Mouse (Mus musculus) heart, postnatal 0 days (tissue): ENCODE measurements around the gene Xkr8. TPM values are rescaled to one million over a fixed set of nuclear protein-coding genes. Genes with fewer than 3 reads are reported as not detected.

ENCODE experiments used
- ATAC-seq: fragments of 200-750 bp; cut with Nextera tagmentation; 2 replicates; pipeline ENCODE4 v1.8.0; 2017; ENCODE audit warnings: low read depth, moderate number of reproducible peaks, moderate library complexity; ENCODE audit not compliant: insufficient read depth
- DNase-seq: peaks from one replicate; pipeline ENCODE4 v3.0.0-alpha.2; 2016; ENCODE audit warnings: low spot score
- H3K27ac ChIP-seq: fragments of 300-500 bp; sonication (generic); 2 replicates; pipeline ENCODE4 v1.5.1; 2014; ENCODE audit warnings: low read depth, mild to moderate bottlenecking
- H3K27me3 ChIP-seq: fragments of 300-500 bp; sonication (generic); 2 replicates; pipeline ENCODE4 v1.6.1; 2014; ENCODE audit warnings: low read length, mixed read lengths; ENCODE audit not compliant: control insufficient read depth, insufficient read depth
- H3K36me3 ChIP-seq: fragments of 300-500 bp; sonication (generic); replicated peaks from 2 replicates; pipeline ENCODE4 v1.6.1; 2014; ENCODE audit warnings: low read length, mixed read lengths; ENCODE audit not compliant: control insufficient read depth, insufficient read depth
- H3K4me1 ChIP-seq: fragments of 300-500 bp; sonication (generic); 2 replicates; pipeline ENCODE4 v1.6.1; 2014; ENCODE audit warnings: antibody characterized with exemption; ENCODE audit not compliant: control insufficient read depth, insufficient read depth
- H3K4me2 ChIP-seq: fragments of 300-500 bp; sonication (generic); 2 replicates; pipeline ENCODE4 v1.6.1; 2014; ENCODE audit warnings: low read depth, mild to moderate bottlenecking, low read length, moderate library complexity
- H3K4me3 ChIP-seq: fragments of 300-500 bp; sonication (generic); 2 replicates; pipeline ENCODE4 v1.5.1; 2014; ENCODE audit warnings: low read depth, low read length
- H3K9ac ChIP-seq: fragments of 300-500 bp; sonication (generic); replicated peaks from 2 replicates; pipeline ENCODE4 v1.6.1; 2014; ENCODE audit warnings: low read depth, low read length, mixed read lengths
- H3K9me3 ChIP-seq: fragments of 300-500 bp; sonication (generic); replicated peaks from 2 replicates; pipeline ENCODE4 v1.6.1; 2016; ENCODE audit warnings: low read length; ENCODE audit not compliant: control insufficient read depth
- CTCF ChIP-seq: IDR thresholded peaks from 2 replicates; pipeline ENCODE4 v1.5.1; 2016; ENCODE audit warnings: antibody characterized with exemption, control low read depth, low read depth
- EP300 ChIP-seq: IDR thresholded peaks from 2 replicates; pipeline ENCODE4 v1.6.1; 2016; ENCODE audit warnings: antibody characterized with exemption, low read depth
- WGBS: fragments of 180-500 bp; shearing (Covaris S2); extraction: QIAGEN DNeasy Blood & Tissue Kit; methylation state at CpG from one replicate; pipeline ENCODE4 v1.1.7; 2014; 5-methylcytosine and 5-hydroxymethylcytosine counted together
- polyA plus RNA-seq: library from polyadenylated mRNA; unstranded; fragments of >200 nt; fragmentation: Nextera tagmentation; extraction: Ambion mirVana; gene quantifications from 2 replicates; pipeline ENCODE4 v1.2.1, GENCODE M21; 2015
- total RNA-seq: library from RNA; depleted of rRNA; stranded (reverse); fragments of >200 nt; gene quantifications from 2 replicates; pipeline ENCODE4 v1.2.3, GENCODE M21; 2014; ENCODE audit warnings: low replicate concordance

Gene Xkr8
- total and polyA plus RNA-seq, 2 experiments from 2014 or later: 0.53 to 3.0 TPM

DNA sequence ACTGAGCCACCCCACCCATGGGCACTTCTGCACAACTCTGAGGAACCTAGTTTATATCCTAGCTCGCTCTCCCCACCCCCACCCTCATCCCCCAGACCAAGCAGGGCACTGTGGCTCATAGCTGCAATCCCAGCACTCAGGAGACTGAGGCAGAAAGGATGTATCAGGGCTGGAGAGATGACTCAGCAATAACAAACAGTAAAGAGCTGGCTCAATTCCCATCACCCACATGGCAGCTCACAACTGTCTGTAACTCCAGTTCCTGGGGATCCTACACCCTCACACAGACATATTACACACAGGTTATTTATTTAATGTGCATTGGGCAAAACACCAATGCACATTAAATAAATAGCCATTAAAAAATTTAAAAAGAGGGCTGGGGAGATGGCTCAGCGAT, 3.0 kb upstream of the Xkr8 start:
- 62% methylated on average over 2 of the region's 2 CpGs for WGBS
- ATAC-seq (no peak), DNase-seq (no peak)
- H3K36me3 ChIP-seq: no peaks in the 10 kb centered on the region
- H3K27ac ChIP-seq: no peak overlapping the region
- H3K9me3 ChIP-seq: no peaks in the 10 kb centered on the region
- H3K4me3 ChIP-seq: no peak overlapping the region
- H3K4me1 ChIP-seq: no peaks in the 10 kb centered on the region
- H3K4me2 ChIP-seq: no peak overlapping the region
- no peak for TF ChIP-seq EP300
- TF ChIP-seq CTCF: no peak
- H3K9ac ChIP-seq: no peak overlapping the region
- no peaks in the 10 kb centered on the region for H3K27me3 ChIP-seq

DNA sequence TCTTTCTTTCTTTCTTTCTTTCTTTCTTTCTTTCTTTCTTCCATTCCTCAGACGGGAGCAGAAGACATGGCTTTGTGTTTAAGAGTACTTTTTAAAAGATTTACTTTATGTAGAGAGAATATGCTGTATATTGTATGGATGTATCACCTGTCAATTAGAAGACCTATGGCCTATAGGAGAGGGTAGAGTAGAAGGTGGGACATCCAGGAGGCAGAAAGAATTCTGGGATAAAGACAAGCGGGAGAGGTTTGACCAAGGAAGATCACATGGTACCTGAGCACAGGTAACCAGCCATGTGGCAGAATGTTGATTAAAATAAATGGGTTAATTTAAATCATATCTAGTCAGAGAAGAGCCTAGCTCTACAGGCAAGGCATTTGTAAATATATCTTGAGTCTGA, 2.4 kb upstream of the Xkr8 start:
- no peaks in the 10 kb centered on the region for H3K9me3 ChIP-seq
- H3K27me3 ChIP-seq: no peaks in the 10 kb centered on the region
- no peaks in the 10 kb centered on the region for H3K4me1 ChIP-seq
- H3K9ac ChIP-seq: no peak overlapping the region
- no peak overlapping the region for H3K4me3 ChIP-seq
- H3K36me3 ChIP-seq: no peaks in the 10 kb centered on the region
- DNase-seq (no peak), ATAC-seq (no peak)
- H3K4me2 ChIP-seq: no peak overlapping the region
- TF ChIP-seq EP300 (no peak), CTCF (no peak)
- 78% methylated on average over 2 of the region's 2 CpGs for WGBS
- H3K27ac ChIP-seq: no peak overlapping the region

DNA sequence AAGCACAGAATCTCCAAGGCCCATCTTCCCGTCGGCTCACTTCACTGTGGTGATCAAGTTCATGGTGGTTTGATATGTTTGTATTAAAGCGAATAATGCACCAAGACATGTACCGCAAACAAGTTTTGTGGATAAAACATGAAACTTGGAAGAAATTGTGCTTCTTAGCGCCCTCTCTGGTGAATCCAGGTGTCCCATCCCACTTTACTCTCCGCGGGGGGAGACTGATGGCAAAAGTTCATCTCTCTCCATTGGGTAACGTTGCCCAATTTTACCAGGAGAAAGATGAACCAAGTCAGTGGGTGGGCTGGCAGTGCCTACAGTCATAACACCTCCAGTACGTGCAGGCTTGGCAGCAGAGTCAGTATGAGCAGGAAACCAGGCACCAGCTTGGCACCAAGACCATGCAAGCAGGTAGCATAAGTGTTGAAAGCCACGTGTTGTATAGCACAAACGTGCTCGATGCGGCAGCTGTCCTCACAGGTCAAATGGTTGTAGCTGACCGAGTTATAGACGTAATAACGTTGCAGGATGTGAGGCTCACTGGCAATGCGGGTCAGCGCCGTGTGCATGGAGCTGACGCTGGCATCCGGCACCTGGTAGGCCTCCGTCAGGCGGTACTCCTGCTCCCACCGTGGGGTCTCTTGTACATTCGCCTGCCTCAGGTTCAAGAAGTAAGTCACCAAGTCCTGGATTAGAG, 875 bp upstream of the Xkr8 start:
- Histone ChIP-seq H3K9me3 (no peaks in the 10 kb centered on the region), H3K27me3 (no peaks in the 10 kb centered on the region), H3K4me1 (no peaks in the 10 kb centered on the region), H3K4me2 (no peak overlapping the region), H3K4me3 (no peak overlapping the region), H3K36me3 (no peaks in the 10 kb centered on the region), H3K27ac (no peak overlapping the region), H3K9ac (no peak overlapping the region)
- DNase-seq (no peak), ATAC-seq (no peak)
- TF ChIP-seq EP300 (no peak), CTCF (no peak)
- WGBS: 90% methylated on average over 25 of the region's 25 CpGs

DNA sequence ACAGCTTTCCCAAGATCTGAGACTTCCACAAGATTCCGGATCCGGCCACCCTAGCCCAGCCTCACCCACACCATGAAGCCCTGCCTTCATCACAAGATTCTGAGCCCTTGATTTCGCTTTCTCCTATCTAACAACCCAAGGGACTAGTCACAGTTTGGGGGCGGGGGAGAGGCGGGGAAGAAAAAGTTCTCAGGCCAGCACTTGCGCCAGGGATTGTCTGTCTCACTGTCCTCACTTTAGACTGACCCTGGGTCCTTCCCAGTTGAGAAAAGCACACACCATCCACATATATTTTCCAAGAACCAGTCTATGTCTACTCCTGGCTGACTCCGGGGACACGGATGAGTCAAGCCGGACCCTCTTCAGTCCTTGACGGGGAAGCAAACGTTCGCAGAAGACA, 730 bp downstream of the Xkr8 start:
- ATAC-seq (no peak), DNase-seq (no peak)
- peak overlapping the region; percentile 59 for H3K4me3 ChIP-seq
- 43% methylated on average over 12 of the region's 12 CpGs for WGBS
- H3K27me3 ChIP-seq: no peaks in the 10 kb centered on the region
- H3K36me3 ChIP-seq: 0 out of 2 replicates have a peak, but pooled peaks cover 9% of the 10 kb centered on the region
- no peaks in the 10 kb centered on the region for H3K4me1 ChIP-seq
- H3K27ac ChIP-seq: no peak overlapping the region
- peak overlapping the region; percentile 85 for H3K4me2 ChIP-seq
- no peak for TF ChIP-seq EP300
- no peak for TF ChIP-seq CTCF
- no peaks in the 10 kb centered on the region for H3K9me3 ChIP-seq
- H3K9ac ChIP-seq: peak overlapping the region; percentile 50

DNA sequence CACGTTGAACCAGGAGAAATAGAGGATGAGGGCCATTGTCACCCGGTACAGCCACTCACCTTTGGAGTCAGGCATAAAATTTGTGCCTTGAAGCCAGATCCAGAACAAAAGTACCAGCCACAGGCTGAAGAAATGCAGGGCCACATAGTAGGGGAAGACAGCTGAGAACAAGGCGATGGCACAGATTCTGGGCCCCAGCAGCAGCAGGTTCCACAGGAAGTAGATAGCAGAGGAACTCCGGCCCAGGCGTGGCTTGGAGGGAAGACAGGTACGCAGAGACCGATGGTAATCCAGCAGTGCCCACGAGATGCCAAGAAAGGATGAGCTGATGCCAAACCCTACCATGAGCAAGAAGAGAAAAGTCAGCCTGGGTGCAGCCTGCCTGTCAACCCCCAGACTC, 4.1 kb downstream of the Xkr8 start:
- Histone ChIP-seq H3K4me3 (no peak overlapping the region), H3K36me3 (peaks cover 9% of the 10 kb centered on the region; the same call in 1 of the 2 replicates), H3K9ac (no peak overlapping the region), H3K9me3 (no peaks in the 10 kb centered on the region), H3K4me1 (no peaks in the 10 kb centered on the region), H3K27me3 (no peaks in the 10 kb centered on the region), H3K4me2 (no peak overlapping the region), H3K27ac (no peak overlapping the region)
- TF ChIP-seq CTCF: no peak
- no peak for TF ChIP-seq EP300
- DNase-seq: no peak
- no peak for ATAC-seq
- WGBS: 78% methylated on average over 8 of the region's 8 CpGs

DNA sequence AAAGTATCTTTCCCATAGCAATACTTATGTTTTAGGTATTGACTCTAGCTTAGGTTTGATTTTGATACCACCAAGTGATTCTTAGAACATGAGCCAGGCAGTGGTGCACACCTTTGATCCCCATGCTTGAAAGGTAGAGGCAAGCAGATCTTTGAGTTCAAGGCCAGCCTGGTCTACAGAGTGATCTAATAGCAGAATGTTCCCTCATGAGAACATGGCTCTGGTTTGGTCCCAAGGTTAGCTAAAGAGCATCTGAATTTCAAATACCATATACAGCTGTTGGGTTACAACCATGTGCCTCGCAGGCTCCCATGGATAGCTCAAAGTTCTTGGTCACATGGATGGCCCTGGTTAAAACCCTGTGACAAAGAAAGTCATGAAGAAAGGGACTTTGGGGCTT, 14.1 kb downstream of the Xkr8 start:
- Histone ChIP-seq H3K4me1 (no peaks in the 10 kb centered on the region), H3K4me2 (no peak overlapping the region), H3K9me3 (no peaks in the 10 kb centered on the region), H3K27me3 (no peaks in the 10 kb centered on the region), H3K4me3 (no peak overlapping the region), H3K36me3 (peaks cover 68% of the 10 kb centered on the region), H3K9ac (no peak overlapping the region), H3K27ac (no peak overlapping the region)
- ATAC-seq (no peak), DNase-seq (no peak)
- WGBS: 87% methylated on average over 1 of the region's 1 CpGs
- TF ChIP-seq EP300 (no peak), CTCF (no peak)
